Mouse (Mus musculus) ES-E14 (cell line): ENCODE measurements at regions not wholly inside any gene's neighbourhood (a gene's known extent, or its start where the extent isn't known, plus 50 kb on each side); places are given as distances from the start of the nearest gene placed in this dataset.

Experiments
- DNase-seq: peaks from one replicate; pipeline ENCODE4 v3.0.0-alpha.2; 2013; ENCODE audit warnings: low read depth, low spot score
- H3K27ac ChIP-seq: 2 replicates; pipeline ENCODE4 v1.5.1; 2012; ENCODE audit warnings: low read depth, mild to moderate bottlenecking, low read length, moderate library complexity, mixed read lengths; ENCODE audit not compliant: poor library complexity, insufficient read depth, severe bottlenecking
- H3K36me3 ChIP-seq: 2 replicates; pipeline ENCODE4 v1.6.1; 2012; ENCODE audit warnings: mild to moderate bottlenecking, low read length, moderate library complexity, mixed read lengths; ENCODE audit not compliant: control insufficient read depth, poor library complexity, insufficient read depth, severe bottlenecking
- H3K4me1 ChIP-seq, 2 experiments: fragments of 150-350 bp in 1 of 2; sonication (generic) in 1 of 2; 2 replicates each; pipeline ENCODE4 v1.6.1; 2012; ENCODE audit warnings: low read length in 2 of 2, mild to moderate bottlenecking in 1 of 2, mixed read lengths in 1 of 2; ENCODE audit not compliant: control insufficient read depth in 2 of 2, insufficient read depth in 2 of 2, poor library complexity in 1 of 2
- H3K4me3 ChIP-seq, 2 experiments: fragments of 150-350 bp in 1 of 2; sonication (generic) in 1 of 2; 2 replicates each; pipeline ENCODE4 v1.5.1; 2012; ENCODE audit warnings: low read length in 2 of 2, low read depth in 1 of 2, mild to moderate bottlenecking in 1 of 2, mixed read lengths in 1 of 2; ENCODE audit not compliant: insufficient read depth in 1 of 2, poor library complexity in 1 of 2, severe bottlenecking in 1 of 2
- H3K9ac ChIP-seq: 2 replicates; pipeline ENCODE4 v1.6.1; 2012; ENCODE audit warnings: low read depth, mild to moderate bottlenecking, low read length, mixed read lengths; ENCODE audit not compliant: poor library complexity, insufficient read depth, severe bottlenecking
- H3K9me3 ChIP-seq: fragments of 150-350 bp; sonication (generic); 2 replicates; pipeline ENCODE4 v1.6.1; 2012; ENCODE audit warnings: low read depth, mild to moderate bottlenecking, low read length; ENCODE audit not compliant: control insufficient read depth, insufficient read depth
- CHD2 ChIP-seq: IDR thresholded peaks from 2 replicates; pipeline ENCODE4 v1.6.1; 2014; ENCODE audit warnings: mild to moderate bottlenecking, low read depth, low read length, inconsistent platforms
- HCFC1 ChIP-seq: IDR thresholded peaks from 2 replicates; pipeline ENCODE4 v1.6.1; 2012; ENCODE audit warnings: low read length, inconsistent platforms, borderline replicate concordance; ENCODE audit not compliant: insufficient read depth
- MAFK ChIP-seq: IDR thresholded peaks from 2 replicates; pipeline ENCODE4 v1.6.1; 2014; ENCODE audit warnings: mild to moderate bottlenecking, low read depth, low read length, inconsistent platforms; ENCODE audit not compliant: insufficient read depth
- ZC3H11A ChIP-seq: IDR thresholded peaks from 2 replicates; pipeline ENCODE4 v1.6.1; 2012; ENCODE audit warnings: low read depth, mild to moderate bottlenecking, inconsistent platforms, low read length, borderline replicate concordance
- ZNF384 ChIP-seq: IDR thresholded peaks from 2 replicates; pipeline ENCODE4 v1.6.1; 2012; ENCODE audit warnings: low read depth, low read length, inconsistent platforms
- in situ Hi-C, 2 experiments: fragments of 600-800 bp; cut with MboI; formaldehyde crosslinking; loops; one replicate each; pipeline ENCODE4 v1.15.1; 2025; ENCODE audit warnings: low sequenced_read_pairs in 2 of 2, inconsistent platforms in 1 of 2; ENCODE audit not compliant: unreplicated experiment in 2 of 2

GRCm38 (mm10) chr8:89755951-89756350 lies 592.2 kb downstream of the Tox3 start:
- Histone ChIP-seq H3K27ac (no peak overlapping the region), H3K9me3 (no peaks in the 10 kb centered on the region), H3K36me3 (no peaks in the 10 kb centered on the region), H3K4me1 (no peaks in the 10 kb centered on the region), H3K9ac (no peak overlapping the region), H3K4me3 (no peak overlapping the region)
- in situ Hi-C loops, result no loop called here
- TF ChIP-seq CHD2 (no peak), ZNF384 (no peak), HCFC1 (no peak), ZC3H11A (no peak), MAFK (no peak)
- no peak for DNase-seq

GRCm38 (mm10) chr8:89751201-89751600 lies 596.9 kb downstream of the Tox3 start:
- Histone ChIP-seq H3K27ac (no peak overlapping the region), H3K4me3 (no peak overlapping the region), H3K36me3 (no peaks in the 10 kb centered on the region), H3K9ac (no peak overlapping the region), H3K9me3 (no peaks in the 10 kb centered on the region), H3K4me1 (no peaks in the 10 kb centered on the region)
- in situ Hi-C loops, result no loop called here
- DNase-seq, result no peak
- no peak for TF ChIP-seq ZNF384
- TF ChIP-seq ZC3H11A, result no peak
- no peak for TF ChIP-seq HCFC1
- no peak for TF ChIP-seq MAFK
- no peak for TF ChIP-seq CHD2

- Histone ChIP-seq H3K27ac (no peak overlapping the region), H3K9ac (no peak overlapping the region), H3K4me3 (no peak overlapping the region), H3K36me3 (no peaks in the 10 kb centered on the region), H3K9me3 (no peaks in the 10 kb centered on the region), H3K4me1 (no peaks in the 10 kb centered on the region)
- TF ChIP-seq ZNF384 (no peak), CHD2 (no peak), HCFC1 (no peak), ZC3H11A (no peak), MAFK (no peak)
- in situ Hi-C loops, result no loop called here
- no peak for DNase-seq
These were observed 600.4 kb downstream of the Tox3 start for GRCm38 (mm10) chr8:89747726-89748125.

GRCm38 (mm10) chr8:89744267-89745028 lies 603.7 kb downstream of the Tox3 start:
- Histone ChIP-seq H3K9ac (no peak overlapping the region), H3K27ac (no peak overlapping the region), H3K36me3 (no peaks in the 10 kb centered on the region), H3K9me3 (no peaks in the 10 kb centered on the region), H3K4me3 (no peak overlapping the region), H3K4me1 (no peaks in the 10 kb centered on the region)
- no peak for TF ChIP-seq MAFK
- no peak for TF ChIP-seq CHD2
- DNase-seq, result no peak
- in situ Hi-C loops, result no loop called here

- Histone ChIP-seq H3K36me3 (no peaks in the 10 kb centered on the region), H3K27ac (no peak overlapping the region), H3K4me1 (no peaks in the 10 kb centered on the region), H3K9me3 (no peaks in the 10 kb centered on the region), H3K9ac (no peak overlapping the region), H3K4me3 (no peak overlapping the region)
- TF ChIP-seq MAFK (no peak), CHD2 (no peak), ZNF384 (no peak), ZC3H11A (no peak), HCFC1 (no peak)
- DNase-seq, result no peak
- in situ Hi-C loops, result no loop called here
These were observed 609.5 kb downstream of the Tox3 start for GRCm38 (mm10) chr8:89738657-89739056.
